Mouse (Mus musculus): ENCODE data around the gene Samd5.

DNA sequence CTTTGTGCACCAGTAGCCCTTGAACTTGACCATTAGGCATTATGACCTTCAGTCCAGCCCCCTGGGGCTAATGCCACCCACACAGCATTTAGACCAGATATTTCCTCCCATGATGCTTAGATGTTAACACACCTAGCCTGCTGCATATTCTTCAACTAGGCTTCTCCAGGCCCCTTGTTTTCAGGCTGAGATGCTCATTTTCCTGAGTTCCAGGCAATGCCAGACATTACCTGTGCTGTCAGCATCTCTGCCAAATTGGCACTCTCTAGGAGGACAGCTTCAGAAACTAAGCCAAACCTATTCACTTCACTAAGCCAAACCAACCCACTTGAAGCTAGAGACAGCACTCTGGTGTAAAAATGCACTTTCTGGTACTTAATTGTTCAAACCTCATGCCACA lies 1.7 kb downstream of the Samd5 start:
- no peak for TF ChIP-seq CTCF (IDR thresholded peaks at IDR 0.05; ENCODE audit: borderline replicate concordance, insufficient read depth, low read depth, low read length)
- no peak for TF ChIP-seq POLR2A (IDR thresholded peaks at IDR 0.05; ENCODE audit: borderline replicate concordance, insufficient read depth, low read length)
